ENCODE assay signal across 9 mouse cellular contexts in genomic region chr10:120694472-120694871, GRCm38 (mm10).
A peak's percentile ranks its signal among the peaks of the same experiment; 100 is the strongest.
DNase-seq lines count a peak whose midpoint lies in the region; ATAC-seq and TF ChIP-seq lines count a peak whose summit lies in the region.
"Had no signal": no experiment of that assay in that cellular context is flagged by ENCODE, and none has a peak within 500 bp of the region (broad histone marks: within the 10 kb centered on the region; RNA-seq: fewer than 3 reads in every experiment).

No protein-coding gene starts in this region.

- TF ChIP-seq CTCF in liver, postnatal 0 days (IDR thresholded peaks at IDR 0.05; ENCODE audit: low read depth) = no peak

- H3K4me2 ChIP-seq in heart, embryonic 13.5 days = peak overlapping the region; percentile 62
- peak overlapping the region; percentile 52 for H3K4me2 ChIP-seq in heart, embryonic 16.5 days (ENCODE audit: low read depth, low read length)
- peak overlapping the region; percentile 29 for H3K4me2 ChIP-seq in liver, postnatal 0 days (ENCODE audit: low read depth, low read length)

- TF ChIP-seq EP300 in liver, postnatal 0 days (IDR thresholded peaks at IDR 0.05; ENCODE audit: low read depth) = no peak

- H3K9ac ChIP-seq in heart, embryonic 13.5 days = peak overlapping the region; percentile 38
- peak overlapping the region; percentile 21; the same call in 1 of the 2 replicates for H3K9ac ChIP-seq in heart, embryonic 16.5 days (ENCODE audit: low read length)
- no peak overlapping the region for H3K9ac ChIP-seq in liver, postnatal 0 days (replicated peaks)

- peak overlapping the region; percentile 30 for H3K4me3 ChIP-seq in heart, embryonic 13.5 days
- H3K4me3 ChIP-seq in heart, embryonic 16.5 days (ENCODE audit: low read length) = peak overlapping the region; percentile 20
- 0 out of 2 replicates have a peak overlapping the region, but pooled peaks have one; percentile 8 for H3K4me3 ChIP-seq in liver, postnatal 0 days (ENCODE audit: low read depth, low read length)

- no peak for DNase-seq in heart, adult 9 months (ENCODE audit: low spot score in 2 of 2)
- DNase-seq in NIH3T3 (ENCODE audit: low read depth) = peak; percentile 88
- DNase-seq in liver, postnatal 0 days = peak; percentile 22
- DNase-seq in spleen, postnatal 10 days (ENCODE audit: low spot score in 2 of 2) = no peak
- no peak for DNase-seq in cerebellum, postnatal 10 days

- no peak for ATAC-seq in heart, embryonic 13.5 days (ENCODE audit: extremely low read depth, insufficient number of reproducible peaks, low FRiP score, low TSS enrichment)
- ATAC-seq in heart, embryonic 16.5 days (replicated peaks; ENCODE audit: extremely low read depth, insufficient read depth, low FRiP score) = no peak
- no peak for ATAC-seq in liver, postnatal 0 days
- no peak for ATAC-seq in erythroid progenitor cell, adult 5-6 weeks (replicated peaks; ENCODE audit: low FRiP score, poor library complexity, severe bottlenecking)
- ATAC-seq: Patski had no signal

- peaks cover 66% of the 10 kb centered on the region for H3K4me1 ChIP-seq in heart, embryonic 13.5 days
- H3K4me1 ChIP-seq in heart, embryonic 16.5 days (ENCODE audit: control insufficient read depth, insufficient read depth, low read length) = peaks cover 38% of the 10 kb centered on the region
- peaks cover 3% of the 10 kb centered on the region; the same call in 1 of the 2 replicates for H3K4me1 ChIP-seq in liver, postnatal 0 days (ENCODE audit: insufficient read depth)

- no peaks in the 10 kb centered on the region for H3K27me3 ChIP-seq in heart, embryonic 13.5 days (replicated peaks)
- H3K27me3 ChIP-seq in heart, embryonic 16.5 days (ENCODE audit: control insufficient read depth, insufficient read depth, low read length) = no peaks in the 10 kb centered on the region
- H3K27me3 ChIP-seq in liver, postnatal 0 days (ENCODE audit: insufficient read depth, low read length) = no peaks in the 10 kb centered on the region
- H3K27me3 ChIP-seq: Patski had no signal

- no peaks in the 10 kb centered on the region for H3K9me3 ChIP-seq in heart, embryonic 13.5 days
- no peaks in the 10 kb centered on the region for H3K9me3 ChIP-seq in heart, embryonic 16.5 days (replicated peaks; ENCODE audit: control insufficient read depth, low read length)
- H3K9me3 ChIP-seq in liver, postnatal 0 days (ENCODE audit: low read length) = no peaks in the 10 kb centered on the region

- H3K36me3 ChIP-seq in heart, embryonic 13.5 days = no peaks in the 10 kb centered on the region
- H3K36me3 ChIP-seq in heart, embryonic 16.5 days (ENCODE audit: control insufficient read depth, insufficient read depth) = no peaks in the 10 kb centered on the region
- no peaks in the 10 kb centered on the region for H3K36me3 ChIP-seq in liver, postnatal 0 days (replicated peaks; ENCODE audit: insufficient read depth, low read length)

- peak overlapping the region; percentile 46 for H3K27ac ChIP-seq in heart, embryonic 13.5 days (replicated peaks)
- no peak overlapping the region for H3K27ac ChIP-seq in heart, embryonic 16.5 days (ENCODE audit: low read length)
- no peak overlapping the region for H3K27ac ChIP-seq in liver, postnatal 0 days (ENCODE audit: low read depth)

- 13% methylated on average over 18 of the region's 18 CpGs for WGBS in heart, embryonic 13.5 days
- 13% methylated on average over 18 of the region's 18 CpGs for WGBS in heart, embryonic 16.5 days
- 13% methylated on average over 18 of the region's 18 CpGs for WGBS in liver, postnatal 0 days (ENCODE audit: insufficient replicate concordance)

Comparison
In these comparisons a context has a peak if more than half of its experiments do, and no peak if none do; other contexts are left out.
1. DNase-seq: peak in NIH3T3 (single experiment) and liver, postnatal 0 days (single experiment); none in heart, adult 9 months (0 of 2), spleen, postnatal 10 days (0 of 2) and cerebellum, postnatal 10 days (0 of 2).
2. Peak in every context shown above with its lines, with median percentiles within 50 percentile points of each other: H3K4me2 ChIP-seq and H3K4me3 ChIP-seq.